Mouse (Mus musculus) lung, embryonic 16.5 days (tissue): ENCODE results near the gene Shroom3. TPM values are rescaled to one million over a fixed set of nuclear protein-coding genes. Genes with fewer than 3 reads are reported as not detected.
A peak's percentile ranks its signal among the peaks of the same experiment; 100 is the strongest.

Experiments
- ATAC-seq: fragments of 200-750 bp; cut with Nextera tagmentation; 2 replicates; pipeline ENCODE4 v1.8.0; 2017; ENCODE audit warnings: low read depth, mild to moderate bottlenecking, moderate library complexity
- H3K27ac ChIP-seq: fragments of 300-500 bp; sonication (generic); 2 replicates; pipeline ENCODE4 v1.5.1; 2014; ENCODE audit warnings: mild to moderate bottlenecking, control low read depth, low read length
- H3K27me3 ChIP-seq: fragments of 300-500 bp; sonication (generic); 2 replicates; pipeline ENCODE4 v1.6.1; 2014; ENCODE audit warnings: low read depth, low read length, mixed read lengths; ENCODE audit not compliant: control insufficient read depth, insufficient read depth
- H3K36me3 ChIP-seq: fragments of 300-500 bp; sonication (generic); 2 replicates; pipeline ENCODE4 v1.6.1; 2014; ENCODE audit warnings: low read length; ENCODE audit not compliant: control insufficient read depth, insufficient read depth
- H3K4me1 ChIP-seq: fragments of 300-500 bp; sonication (generic); replicated peaks from 2 replicates; pipeline ENCODE4 v1.6.1; 2014; ENCODE audit warnings: low read length, mixed read lengths; ENCODE audit not compliant: control insufficient read depth, insufficient read depth
- H3K4me2 ChIP-seq: fragments of 300-500 bp; sonication (generic); 2 replicates; pipeline ENCODE4 v1.6.1; 2014; ENCODE audit warnings: low read depth, low read length, control low read depth
- H3K4me3 ChIP-seq: fragments of 300-500 bp; sonication (generic); 2 replicates; pipeline ENCODE4 v1.5.1; 2014; ENCODE audit warnings: mild to moderate bottlenecking, low read length, control low read depth
- H3K9ac ChIP-seq: fragments of 300-500 bp; sonication (generic); 2 replicates; pipeline ENCODE4 v1.6.1; 2014; ENCODE audit warnings: low read length, control low read depth
- H3K9me3 ChIP-seq: fragments of 300-500 bp; sonication (generic); 2 replicates; pipeline ENCODE4 v1.6.1; 2016; ENCODE audit warnings: low read length; ENCODE audit not compliant: control insufficient read depth
- WGBS: fragments of 180-500 bp; shearing (Covaris S2); extraction: QIAGEN DNeasy Blood & Tissue Kit; methylation state at CpG from one replicate; pipeline ENCODE4 v1.1.7; 2014; 5-methylcytosine and 5-hydroxymethylcytosine counted together
- polyA plus RNA-seq: library from polyadenylated mRNA; unstranded; fragments of >200 nt; fragmentation: Nextera tagmentation; extraction: Ambion mirVana; gene quantifications from 2 replicates; pipeline ENCODE4 v1.2.1, GENCODE M21; 2015

The Shroom3 gene
- polyA plus RNA-seq, 1 experiment from 2014 or later: 4.0 TPM

DNA sequence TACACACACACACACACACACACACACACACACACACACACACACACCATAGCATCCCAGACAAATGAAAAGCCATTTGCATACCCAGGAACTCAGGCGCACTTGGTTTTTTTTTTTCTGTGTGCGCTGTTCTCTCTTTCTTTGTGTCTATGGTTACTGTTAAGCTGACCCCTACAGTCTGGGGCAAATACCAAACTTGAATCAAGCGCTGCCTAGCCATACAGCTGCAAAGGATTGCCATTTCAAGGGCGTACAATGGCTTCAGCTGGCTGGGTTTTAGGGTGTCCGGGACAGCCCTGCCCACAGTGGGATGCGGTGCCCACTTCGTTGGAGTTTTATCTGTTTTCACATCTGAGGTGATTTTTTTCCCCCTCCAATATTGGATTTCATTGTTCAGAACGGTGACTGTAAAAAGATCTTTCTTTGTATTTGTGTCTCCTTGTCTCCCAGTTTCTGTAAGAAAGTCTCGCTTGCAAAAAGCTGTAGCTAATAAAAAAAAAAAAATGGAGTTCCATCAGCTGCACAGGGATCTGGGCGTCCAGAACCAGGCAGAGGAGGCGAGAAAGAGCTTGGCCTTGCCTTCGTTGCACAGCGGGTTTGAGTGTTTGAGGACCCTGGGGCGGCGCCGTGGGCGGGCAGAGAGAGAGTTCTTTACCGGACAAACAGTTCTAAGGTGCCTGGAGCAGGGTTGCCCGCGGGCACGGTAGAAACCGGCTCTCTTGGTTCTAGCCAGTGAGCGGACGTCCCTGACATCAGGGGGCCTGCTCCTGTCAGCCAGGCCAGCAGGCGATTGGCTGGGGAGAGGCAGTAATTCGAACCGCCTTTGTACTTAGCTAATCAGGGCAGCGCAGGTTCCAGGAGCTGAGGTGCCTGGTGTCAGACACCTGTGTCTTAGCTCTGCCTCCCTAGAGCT is 125.5 kb downstream of the Shroom3 start:
- ATAC-seq: peak; percentile 92
- 9% methylated on average over 28 of the region's 28 CpGs for WGBS

DNA sequence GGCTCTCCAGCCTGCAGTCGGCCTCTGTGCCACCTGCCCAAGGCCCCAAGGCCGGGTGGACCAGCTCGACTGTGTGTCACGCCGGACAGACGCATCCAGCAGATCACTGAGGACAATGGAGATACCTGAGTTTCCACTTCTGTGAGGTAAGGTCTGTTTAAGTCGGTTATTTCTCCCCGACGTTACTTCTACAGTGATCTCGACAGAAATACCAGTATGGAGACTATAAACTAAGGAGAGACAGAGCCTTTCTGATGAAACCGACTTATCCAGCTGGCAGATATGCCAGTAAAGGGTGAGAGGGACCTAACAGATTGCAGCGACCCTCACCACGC is 126.1 kb downstream of the Shroom3 start:
- Histone ChIP-seq H3K4me2 (peak overlapping the region; percentile 47), H3K4me1 (peaks cover 31% of the 10 kb centered on the region), H3K4me3 (peak overlapping the region; percentile 35), H3K9ac (peak overlapping the region; percentile 44; the same call in 1 of the 2 replicates), H3K36me3 (no peaks in the 10 kb centered on the region), H3K9me3 (no peaks in the 10 kb centered on the region), H3K27ac (peak overlapping the region; percentile 86), H3K27me3 (peaks cover 3% of the 10 kb centered on the region; the same call in 1 of the 2 replicates)
- WGBS: 24% methylated on average over 13 of the region's 13 CpGs
- ATAC-seq: no peak

More for the DNA sequence above, 125.5 kb downstream of the Shroom3 start:
- Histone ChIP-seq H3K9ac (peak overlapping the region; percentile 44), H3K27ac (peak overlapping the region; percentile 86), H3K9me3 (no peaks in the 10 kb centered on the region), H3K36me3 (no peaks in the 10 kb centered on the region), H3K4me1 (peaks cover 31% of the 10 kb centered on the region), H3K4me3 (peak overlapping the region; percentile 35), H3K4me2 (peak overlapping the region; percentile 47), H3K27me3 (peaks cover 3% of the 10 kb centered on the region; the same call in 1 of the 2 replicates)

DNA sequence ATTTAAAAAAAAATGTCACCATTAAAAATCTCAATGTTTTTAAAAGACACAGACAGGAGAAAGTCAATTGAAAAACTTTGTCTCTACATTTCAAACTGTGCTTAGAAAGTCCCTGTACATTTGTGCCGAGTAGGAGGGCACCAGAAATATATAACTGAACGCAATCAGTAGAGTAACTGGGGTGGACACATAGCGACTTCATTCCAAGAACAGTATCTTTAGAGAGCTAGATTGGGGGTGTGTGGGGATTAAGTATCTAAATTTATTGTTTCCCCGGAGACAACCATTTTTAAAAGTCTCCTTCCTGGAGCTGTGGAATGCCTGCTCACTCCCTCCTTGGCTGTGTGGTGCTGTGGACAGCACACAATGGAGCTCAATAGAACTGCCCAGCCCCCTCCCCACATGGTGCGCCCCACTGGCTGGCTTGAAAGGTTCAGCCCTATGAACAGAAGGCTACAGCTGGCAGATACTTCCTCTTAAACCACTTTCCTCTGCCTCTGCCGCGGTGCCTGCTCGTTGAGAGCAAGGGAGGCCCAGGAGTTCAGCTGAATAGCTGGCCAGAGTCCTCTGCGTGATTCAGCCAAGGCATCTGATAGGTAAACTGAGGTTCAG is 127.8 kb downstream of the Shroom3 start:
- Histone ChIP-seq H3K4me1 (peaks cover 37% of the 10 kb centered on the region), H3K4me3 (no peak overlapping the region), H3K4me2 (peak overlapping the region; percentile 47), H3K9ac (no peak overlapping the region), H3K27ac (peak overlapping the region; percentile 21), H3K27me3 (peaks cover 3% of the 10 kb centered on the region; the same call in 1 of the 2 replicates), H3K36me3 (no peaks in the 10 kb centered on the region), H3K9me3 (no peaks in the 10 kb centered on the region)
- WGBS: 13% methylated on average over 9 of the region's 9 CpGs
- peak; percentile 20; the same call in 1 of the 2 replicates for ATAC-seq

DNA sequence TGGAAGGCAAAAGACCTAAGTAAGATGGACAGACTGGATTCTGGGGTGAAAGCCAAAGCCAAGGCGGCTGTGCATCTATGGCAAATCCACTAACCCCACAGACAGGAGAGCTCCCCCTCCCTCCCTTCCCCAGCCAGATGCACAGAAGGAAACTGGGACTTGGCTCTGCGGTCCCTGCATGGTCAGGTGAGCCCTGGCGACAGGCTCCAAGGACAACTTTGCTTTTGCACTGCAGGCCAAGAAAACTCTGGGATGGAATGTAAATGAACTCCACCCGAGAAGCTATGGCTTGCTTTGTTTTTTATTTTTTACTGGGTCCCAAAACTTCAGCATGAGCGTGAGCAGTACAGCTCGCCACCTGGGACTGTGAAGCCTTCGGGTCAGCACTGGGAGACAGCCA is 128.5 kb downstream of the Shroom3 start:
- peaks cover 3% of the 10 kb centered on the region; the same call in 1 of the 2 replicates for H3K27me3 ChIP-seq
- peak overlapping the region; percentile 1; the same call in 1 of the 2 replicates for H3K4me2 ChIP-seq
- H3K9ac ChIP-seq: 0 out of 2 replicates have a peak overlapping the region, but pooled peaks have one; percentile 1
- no peak for ATAC-seq
- H3K4me1 ChIP-seq: peaks cover 37% of the 10 kb centered on the region
- H3K4me3 ChIP-seq: no peak overlapping the region
- H3K9me3 ChIP-seq: no peaks in the 10 kb centered on the region
- peak overlapping the region; percentile 73 for H3K27ac ChIP-seq
- 29% methylated on average over 7 of the region's 7 CpGs for WGBS
- no peaks in the 10 kb centered on the region for H3K36me3 ChIP-seq

DNA sequence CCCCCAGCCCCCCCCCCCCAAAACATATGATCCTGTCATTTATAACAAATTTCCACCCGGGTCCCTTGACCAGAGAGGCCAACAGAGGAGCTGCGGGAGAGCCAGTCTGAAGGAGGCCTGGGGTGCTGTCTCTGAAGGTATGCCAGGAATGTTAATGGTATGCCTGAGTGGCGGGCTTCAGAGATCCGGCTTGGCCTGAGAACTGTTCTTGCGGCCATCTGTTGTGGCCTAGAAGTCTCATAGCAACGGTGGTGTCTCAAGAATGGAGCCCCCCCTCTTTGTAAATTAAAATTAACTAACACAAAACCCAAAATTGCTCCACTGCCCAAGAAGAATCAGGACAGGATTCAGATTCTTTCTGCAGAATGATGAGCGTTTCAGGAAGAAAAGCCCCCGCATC is 129.7 kb downstream of the Shroom3 start:
- WGBS: 17% methylated on average over 8 of the region's 8 CpGs
- peak; percentile 69 for ATAC-seq
- peaks cover 3% of the 10 kb centered on the region; the same call in 1 of the 2 replicates for H3K27me3 ChIP-seq
- peaks cover 37% of the 10 kb centered on the region for H3K4me1 ChIP-seq
- H3K36me3 ChIP-seq: no peaks in the 10 kb centered on the region
- H3K9ac ChIP-seq: no peak overlapping the region
- H3K9me3 ChIP-seq: no peaks in the 10 kb centered on the region
- H3K4me2 ChIP-seq: peak overlapping the region; percentile 31; the same call in 1 of the 2 replicates
- no peak overlapping the region for H3K4me3 ChIP-seq
- H3K27ac ChIP-seq: peak overlapping the region; percentile 73

DNA sequence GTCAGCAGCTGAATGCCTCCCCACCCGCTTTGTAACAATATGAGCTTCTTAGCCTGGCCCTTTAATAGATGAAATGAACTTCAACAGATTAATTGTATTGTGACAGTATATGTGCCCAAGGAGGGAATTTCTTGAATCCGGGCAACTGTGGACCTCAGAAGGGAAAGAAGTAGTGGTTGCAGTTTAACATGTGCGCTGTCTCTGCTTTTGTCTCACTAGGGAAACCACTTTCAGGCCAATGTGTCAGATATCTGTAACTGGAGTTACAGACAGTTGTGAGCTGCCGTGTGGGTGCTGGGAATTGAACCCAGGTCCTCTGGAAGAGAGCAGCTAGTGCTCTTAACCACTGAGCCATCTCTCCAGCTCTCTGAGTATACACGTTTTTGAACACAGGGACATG is 130.3 kb downstream of the Shroom3 start:
- Histone ChIP-seq H3K4me2 (no peak overlapping the region), H3K27me3 (peaks cover 3% of the 10 kb centered on the region; the same call in 1 of the 2 replicates), H3K27ac (peak overlapping the region; percentile 49; the same call in 1 of the 2 replicates), H3K36me3 (no peaks in the 10 kb centered on the region), H3K9ac (no peak overlapping the region), H3K4me1 (peaks cover 32% of the 10 kb centered on the region), H3K9me3 (no peaks in the 10 kb centered on the region), H3K4me3 (no peak overlapping the region)
- WGBS: 78% methylated on average over 5 of the region's 5 CpGs
- no peak for ATAC-seq

DNA sequence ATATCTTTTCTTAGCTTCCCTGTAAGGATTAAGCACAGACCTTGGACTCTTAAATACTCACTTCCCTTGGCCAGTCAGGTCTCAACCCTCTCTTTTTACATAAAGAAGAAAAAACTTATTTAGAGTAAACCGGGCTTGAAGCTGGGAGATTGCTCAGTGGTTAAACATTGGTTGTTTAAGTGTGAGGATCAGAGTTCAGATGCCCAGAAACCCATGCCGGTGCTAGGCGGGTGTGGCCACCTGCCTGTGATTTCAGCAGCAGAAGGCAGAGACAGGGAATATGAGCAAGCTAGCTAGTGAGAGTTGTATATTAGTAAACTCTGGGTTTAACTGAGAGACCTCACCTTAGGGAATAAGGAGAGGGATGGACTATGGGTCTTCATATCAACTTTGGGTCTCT is 131.4 kb downstream of the Shroom3 start:
- Histone ChIP-seq H3K9ac (no peak overlapping the region), H3K4me3 (no peak overlapping the region), H3K4me1 (peaks cover 28% of the 10 kb centered on the region), H3K36me3 (no peaks in the 10 kb centered on the region), H3K4me2 (no peak overlapping the region), H3K27ac (no peak overlapping the region), H3K9me3 (no peaks in the 10 kb centered on the region), H3K27me3 (no peaks in the 10 kb centered on the region)
- WGBS: 70% methylated on average over 3 of the region's 3 CpGs
- ATAC-seq: no peak

DNA sequence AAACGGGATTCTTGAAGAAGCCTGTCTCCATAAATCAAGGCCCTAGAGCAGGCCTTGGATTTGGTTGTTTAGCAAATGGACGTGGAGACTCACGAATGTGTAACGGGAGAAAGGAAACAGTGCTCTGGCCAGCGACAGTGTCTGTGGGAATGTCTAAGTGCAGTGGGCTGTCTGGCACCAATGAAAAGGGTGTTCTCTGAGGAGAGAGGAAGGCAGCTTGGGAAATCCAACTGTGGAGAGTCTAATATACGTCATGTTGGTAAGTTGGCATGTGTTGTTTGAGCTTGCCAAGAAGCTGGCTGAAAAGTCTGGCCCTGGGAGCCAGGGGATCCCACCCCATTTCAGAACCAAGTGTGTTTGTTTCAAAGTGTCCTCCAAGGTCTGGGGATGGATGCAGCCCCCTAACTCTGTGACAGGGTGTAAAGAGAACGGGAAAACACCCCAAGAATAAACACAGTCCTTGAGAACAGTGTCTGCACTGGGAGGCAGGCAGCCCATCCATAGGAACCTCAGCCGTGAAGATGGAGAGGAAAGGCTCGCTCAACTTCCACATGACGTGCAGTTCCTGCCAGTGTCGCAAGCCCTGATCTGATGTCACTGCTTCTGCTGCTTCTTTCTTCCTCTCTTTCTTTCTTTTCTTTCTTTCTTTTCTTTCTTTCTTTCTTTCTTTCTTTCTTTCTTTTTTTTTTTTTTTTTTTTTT is 134.0 kb downstream of the Shroom3 start:
- Histone ChIP-seq H3K4me2 (no peak overlapping the region), H3K4me1 (peaks cover 18% of the 10 kb centered on the region), H3K9ac (no peak overlapping the region), H3K36me3 (no peaks in the 10 kb centered on the region), H3K27ac (peak overlapping the region; percentile 49), H3K27me3 (no peaks in the 10 kb centered on the region), H3K4me3 (no peak overlapping the region), H3K9me3 (no peaks in the 10 kb centered on the region)
- peak; percentile 46 for ATAC-seq
- WGBS: 49% methylated on average over 11 of the region's 11 CpGs

DNA sequence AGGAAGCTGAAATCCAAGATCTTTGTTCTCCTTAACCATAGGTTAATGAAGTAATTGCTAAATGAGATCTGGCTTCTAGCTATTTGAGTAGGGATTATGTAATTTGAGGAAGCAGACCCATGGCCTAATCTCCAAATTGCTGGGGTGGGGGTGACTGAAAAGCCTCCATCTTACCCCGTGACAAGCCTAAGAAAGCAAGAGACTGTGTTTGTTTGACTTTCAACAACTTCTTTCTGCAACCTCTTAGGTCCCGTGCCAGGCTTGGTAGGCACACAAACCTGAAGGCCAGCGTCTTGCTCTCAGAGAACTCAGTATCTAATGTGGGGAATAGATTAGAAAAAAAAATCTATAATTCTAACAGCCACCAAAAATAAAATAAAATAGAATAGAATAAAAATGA is 138.1 kb downstream of the Shroom3 start:
- H3K9ac ChIP-seq: no peak overlapping the region
- no peak overlapping the region for H3K27ac ChIP-seq
- no peak overlapping the region for H3K4me3 ChIP-seq
- H3K36me3 ChIP-seq: no peaks in the 10 kb centered on the region
- H3K9me3 ChIP-seq: no peaks in the 10 kb centered on the region
- 49% methylated on average over 3 of the region's 3 CpGs for WGBS
- no peaks in the 10 kb centered on the region for H3K27me3 ChIP-seq
- H3K4me1 ChIP-seq: peaks cover 7% of the 10 kb centered on the region
- no peak overlapping the region for H3K4me2 ChIP-seq
- ATAC-seq: no peak
